Mouse (Mus musculus) cerebellum, postnatal 25 days (tissue): ENCODE results near the gene Lama1.

ENCODE experiments used
- DNase-seq, 2 experiments: peaks; one replicate each; pipeline ENCODE4 v3.0.0; 2021; ENCODE audit warnings: mixed read lengths in 2 of 2

Lama1 gene

GRCm38 (mm10) chr17:67696694-67697386, at the start of gene Lama1:
Gene Lama1 (plus strand): TSS chr17:67697259.
- DNase-seq, result peak in 1 of 2 experiments; percentile 41

- peak; percentile 32 to 69 for DNase-seq
Measured at GRCm38 (mm10) chr17:67651506-67651905, 45.6 kb upstream of the Lama1 start.

GRCm38 (mm10) chr17:67664299-67664698, 32.8 kb upstream of the Lama1 start:
- no peak for DNase-seq

- no peak for DNase-seq
Measured at GRCm38 (mm10) chr17:67666981-67667380, 30.1 kb upstream of the Lama1 start.

GRCm38 (mm10) chr17:67667981-67668380, 29.1 kb upstream of the Lama1 start:
- peak; percentile 23 to 64 for DNase-seq

GRCm38 (mm10) chr17:67678576-67678975, 18.5 kb upstream of the Lama1 start:
- no peak for DNase-seq

- no peak for DNase-seq
Measured at GRCm38 (mm10) chr17:67681084-67681483, 16.0 kb upstream of the Lama1 start.

- DNase-seq, result no peak
Measured at GRCm38 (mm10) chr17:67685022-67685743, 11.9 kb upstream of the Lama1 start.

- DNase-seq, result no peak
Measured at GRCm38 (mm10) chr17:67687505-67687904, 9.6 kb upstream of the Lama1 start.

- DNase-seq, result no peak
Measured at GRCm38 (mm10) chr17:67690689-67691088, 6.4 kb upstream of the Lama1 start.

- no peak for DNase-seq
Measured at GRCm38 (mm10) chr17:67692651-67693050, 4.4 kb upstream of the Lama1 start.

GRCm38 (mm10) chr17:67693861-67694260, 3.2 kb upstream of the Lama1 start:
- no peak for DNase-seq

- no peak for DNase-seq
Measured at GRCm38 (mm10) chr17:67697461-67697891, 417 bp downstream of the Lama1 start.

- DNase-seq, result no peak
Measured at GRCm38 (mm10) chr17:67698301-67698700, 1.2 kb downstream of the Lama1 start.

- no peak for DNase-seq
Measured at GRCm38 (mm10) chr17:67701761-67702160, 4.7 kb downstream of the Lama1 start.

- peak; percentile 23 to 49 for DNase-seq
Measured at GRCm38 (mm10) chr17:67702941-67703340, 5.9 kb downstream of the Lama1 start.

- no peak for DNase-seq
Measured at GRCm38 (mm10) chr17:67705035-67705769, 8.1 kb downstream of the Lama1 start.

GRCm38 (mm10) chr17:67706372-67706771, 9.3 kb downstream of the Lama1 start:
- DNase-seq, result no peak

GRCm38 (mm10) chr17:67707793-67708364, 10.8 kb downstream of the Lama1 start:
- DNase-seq, result no peak

GRCm38 (mm10) chr17:67710377-67710781, 13.3 kb downstream of the Lama1 start:
- DNase-seq, result no peak

- no peak for DNase-seq
Measured at GRCm38 (mm10) chr17:67711361-67711760, 14.3 kb downstream of the Lama1 start.

GRCm38 (mm10) chr17:67712929-67713328, 15.9 kb downstream of the Lama1 start:
- DNase-seq, result no peak

GRCm38 (mm10) chr17:67715466-67715865, 18.4 kb downstream of the Lama1 start:
- no peak for DNase-seq
